Mouse (Mus musculus): ENCODE results near the gene Pla2g3. TPM values are rescaled to one million over a fixed set of nuclear protein-coding genes. Genes with fewer than 3 reads are reported as not detected.

Pla2g3 gene
- polyA plus RNA-seq, 1 experiment from 2014 or later = 0.70 TPM

DNA sequence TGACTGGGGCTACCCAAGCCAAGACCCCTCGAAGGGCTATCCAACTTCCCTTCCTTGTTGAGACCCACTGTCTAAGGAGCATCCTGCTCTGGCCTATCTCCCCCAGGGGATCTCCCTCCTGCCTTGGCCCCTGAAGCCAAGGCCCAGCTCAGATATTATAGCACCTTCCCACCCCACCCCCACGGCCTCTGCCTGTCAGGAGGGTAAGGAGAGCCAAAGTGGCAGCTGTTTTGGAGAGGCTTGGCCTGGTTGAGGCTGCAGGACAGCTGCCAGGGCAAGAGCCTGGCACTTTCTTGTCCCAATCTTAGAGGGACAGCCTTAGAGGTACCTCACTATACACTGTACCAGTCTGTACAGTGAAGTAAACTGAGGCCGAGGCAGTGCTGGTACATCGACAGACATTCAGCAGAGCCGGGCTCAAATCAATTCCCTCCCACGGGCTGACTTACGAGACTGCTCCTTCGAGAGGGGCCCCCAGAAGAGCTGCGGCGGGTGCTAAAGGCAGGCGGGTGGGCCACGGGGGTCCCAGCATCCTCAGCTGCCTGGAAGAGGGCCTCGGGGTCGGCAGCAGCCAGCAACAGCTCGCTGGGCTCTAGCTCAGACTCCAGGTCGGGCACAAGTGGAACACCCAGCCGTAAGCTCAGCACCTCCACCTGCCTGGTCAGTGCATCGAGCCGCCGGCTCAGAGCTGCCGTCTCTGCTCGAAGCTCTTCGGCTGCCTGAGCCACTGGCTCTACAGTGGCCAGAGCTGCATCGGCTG lies 39.1 kb downstream of the Pla2g3 start:
- Histone ChIP-seq H3K4me3 (peak overlapping the region; percentile 19; the same call in 1 of the 2 replicates), H3K9me3 (no peaks in the 10 kb centered on the region), H3K27ac (peak overlapping the region; percentile 72), H3K4me1 (peaks cover 25% of the 10 kb centered on the region), H3K36me3 (peaks cover 99% of the 10 kb centered on the region), H3K27me3 (ENCODE audit: insufficient read depth, poor library complexity, severe bottlenecking) (no peaks in the 10 kb centered on the region)
- DNase-seq (ENCODE audit: low spot score) = no peak
- WGBS = 85% methylated on average over 24 of the region's 24 CpGs

DNA sequence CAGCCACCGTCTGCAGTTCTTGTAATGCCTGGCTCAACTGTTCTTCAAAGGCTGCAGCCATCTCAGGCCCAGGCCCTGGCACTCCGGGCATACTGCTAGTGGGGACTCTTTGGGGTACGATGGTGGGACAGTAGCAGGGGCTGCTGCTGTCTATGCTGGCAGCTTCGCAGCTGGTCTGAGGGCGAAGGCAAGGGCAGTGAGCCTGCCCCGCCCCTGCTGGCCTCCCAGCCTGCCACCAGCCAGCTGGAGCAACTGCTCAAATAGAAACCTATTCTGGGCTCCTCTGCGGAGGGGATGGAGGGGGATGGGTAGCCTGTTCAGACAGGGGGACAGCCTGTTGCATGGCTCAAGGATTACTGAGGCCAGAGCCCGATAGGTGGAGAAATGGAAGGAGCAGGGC lies 39.7 kb downstream of the Pla2g3 start:
- H3K27ac ChIP-seq = peak overlapping the region; percentile 72
- no peak for DNase-seq (ENCODE audit: low spot score)
- peaks cover 99% of the 10 kb centered on the region for H3K36me3 ChIP-seq
- peak overlapping the region; percentile 19; the same call in 1 of the 2 replicates for H3K4me3 ChIP-seq
- 61% methylated on average over 8 of the region's 8 CpGs for WGBS
- H3K9me3 ChIP-seq = no peaks in the 10 kb centered on the region
- no peaks in the 10 kb centered on the region for H3K27me3 ChIP-seq (ENCODE audit: insufficient read depth, poor library complexity, severe bottlenecking)
- peaks cover 25% of the 10 kb centered on the region for H3K4me1 ChIP-seq

DNA sequence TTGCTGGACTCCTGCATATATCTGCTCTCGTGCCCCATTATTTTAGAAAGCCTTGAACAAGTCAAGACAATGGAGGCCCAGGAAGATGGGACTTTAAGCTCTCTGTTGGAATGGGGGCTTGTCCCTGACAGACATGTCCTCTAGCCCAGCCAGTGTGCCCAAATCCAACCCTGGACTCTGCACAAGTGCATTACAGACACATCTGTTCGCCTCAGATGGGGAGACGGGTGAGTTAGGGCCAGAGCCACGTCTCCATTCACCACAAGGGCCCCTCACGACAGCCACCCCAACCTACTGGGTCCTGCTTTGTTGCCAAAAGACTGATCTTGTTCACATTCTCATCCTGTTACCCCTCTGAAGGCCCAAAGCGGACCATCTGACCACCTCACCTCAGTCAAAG lies 40.1 kb downstream of the Pla2g3 start:
- Histone ChIP-seq H3K4me1 (peaks cover 25% of the 10 kb centered on the region), H3K27ac (peak overlapping the region; percentile 72), H3K4me3 (0 out of 2 replicates have a peak overlapping the region, but pooled peaks have one; percentile 19), H3K36me3 (peaks cover 99% of the 10 kb centered on the region), H3K27me3 (ENCODE audit: insufficient read depth, poor library complexity, severe bottlenecking) (no peaks in the 10 kb centered on the region), H3K9me3 (no peaks in the 10 kb centered on the region)
- DNase-seq (ENCODE audit: low spot score) = no peak
- 86% methylated on average over 6 of the region's 6 CpGs for WGBS

DNA sequence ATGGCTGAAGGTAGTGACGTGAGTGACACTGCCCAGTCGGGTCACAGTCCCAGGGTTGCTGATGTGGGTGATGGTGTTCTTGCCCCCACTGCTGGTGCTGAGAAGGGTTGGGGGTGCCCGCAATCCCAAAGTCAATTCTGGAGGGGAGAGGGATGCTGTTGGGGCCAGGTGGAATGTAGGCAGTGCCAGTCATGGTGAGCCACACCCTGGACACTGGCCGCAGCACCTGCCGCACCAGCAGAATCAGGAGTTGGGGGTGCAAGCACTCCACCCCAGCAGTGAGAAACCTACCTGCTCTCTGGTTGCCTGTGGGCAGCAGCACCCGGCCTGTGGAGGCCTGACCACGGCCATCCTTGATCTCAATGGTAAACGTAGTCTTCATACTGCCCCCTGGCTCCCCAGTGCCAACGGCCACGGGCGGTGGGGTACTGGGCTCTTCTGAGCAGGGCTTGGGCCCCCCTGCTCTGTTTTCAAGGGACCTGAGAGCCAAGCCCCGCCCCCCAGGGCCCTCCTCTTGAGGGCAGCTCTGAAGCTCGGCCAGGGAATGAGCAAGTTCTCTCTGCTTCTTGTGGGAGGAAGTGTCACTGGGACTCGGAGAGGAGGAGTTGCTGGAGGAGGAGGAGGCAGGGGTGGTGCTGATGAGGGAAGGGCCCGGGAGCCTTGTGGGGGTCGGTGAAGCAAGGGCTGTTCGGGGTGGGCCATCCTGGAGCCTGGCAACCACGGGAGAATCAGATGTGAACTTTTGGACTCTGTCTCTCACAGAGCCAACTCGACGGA lies 41.6 kb downstream of the Pla2g3 start:
- peaks cover 94% of the 10 kb centered on the region for H3K36me3 ChIP-seq
- no peak overlapping the region for H3K27ac ChIP-seq
- H3K4me1 ChIP-seq = peaks cover 25% of the 10 kb centered on the region
- no peak for DNase-seq (ENCODE audit: low spot score)
- 83% methylated on average over 20 of the region's 20 CpGs for WGBS
- no peaks in the 10 kb centered on the region for H3K27me3 ChIP-seq (ENCODE audit: insufficient read depth, poor library complexity, severe bottlenecking)
- no peak overlapping the region for H3K4me3 ChIP-seq
- no peaks in the 10 kb centered on the region for H3K9me3 ChIP-seq

DNA sequence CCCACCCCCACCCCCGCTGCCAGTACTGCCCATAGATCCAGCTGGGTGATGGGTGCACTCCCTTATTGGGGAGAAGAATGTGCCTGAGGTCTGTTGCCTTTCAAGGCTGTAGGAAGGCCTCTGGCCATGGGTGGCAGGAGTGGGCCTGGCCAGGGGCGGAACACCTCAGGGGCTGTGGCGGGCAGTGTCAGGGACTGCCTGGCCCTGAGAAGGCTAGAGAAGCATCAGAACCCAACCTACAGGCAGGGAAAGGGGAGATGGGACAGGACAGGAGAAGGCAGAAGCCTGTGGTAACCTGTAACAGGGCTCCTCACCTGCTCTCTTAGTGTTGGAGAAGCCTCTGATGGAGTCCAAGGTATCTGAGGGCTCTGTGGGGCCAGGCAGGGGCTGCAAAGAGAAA lies 42.6 kb downstream of the Pla2g3 start:
- WGBS = 91% methylated on average over 3 of the region's 3 CpGs
- Histone ChIP-seq H3K27ac (no peak overlapping the region), H3K9me3 (no peaks in the 10 kb centered on the region), H3K36me3 (peaks cover 83% of the 10 kb centered on the region), H3K4me1 (peaks cover 35% of the 10 kb centered on the region), H3K4me3 (no peak overlapping the region), H3K27me3 (ENCODE audit: insufficient read depth, poor library complexity, severe bottlenecking) (no peaks in the 10 kb centered on the region)
- no peak for DNase-seq (ENCODE audit: low spot score)

DNA sequence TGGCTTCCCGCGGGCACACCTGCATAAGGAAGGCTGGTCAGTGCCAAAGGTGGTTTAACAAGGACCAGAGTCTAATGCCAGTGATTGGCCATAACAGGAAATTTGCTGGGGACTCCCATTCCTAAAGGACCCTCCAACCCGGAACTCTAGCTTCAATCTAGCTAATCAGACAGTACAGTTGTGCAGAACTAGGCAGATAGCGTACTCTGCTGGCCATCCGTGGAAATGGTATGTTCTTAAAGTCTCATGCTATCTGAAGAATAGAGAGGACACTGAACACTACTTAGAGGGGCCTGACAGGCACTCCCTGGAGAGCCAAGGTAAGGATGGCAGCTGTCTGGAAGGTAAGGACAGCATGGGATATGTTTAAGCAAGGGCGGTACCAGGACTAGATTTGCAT lies 43.5 kb downstream of the Pla2g3 start:
- 82% methylated on average over 6 of the region's 6 CpGs for WGBS
- Histone ChIP-seq H3K27me3 (ENCODE audit: insufficient read depth, poor library complexity, severe bottlenecking) (no peaks in the 10 kb centered on the region), H3K9me3 (no peaks in the 10 kb centered on the region), H3K4me1 (peaks cover 39% of the 10 kb centered on the region), H3K4me3 (no peak overlapping the region), H3K27ac (no peak overlapping the region), H3K36me3 (peaks cover 79% of the 10 kb centered on the region)
- no peak for DNase-seq (ENCODE audit: low spot score)

DNA sequence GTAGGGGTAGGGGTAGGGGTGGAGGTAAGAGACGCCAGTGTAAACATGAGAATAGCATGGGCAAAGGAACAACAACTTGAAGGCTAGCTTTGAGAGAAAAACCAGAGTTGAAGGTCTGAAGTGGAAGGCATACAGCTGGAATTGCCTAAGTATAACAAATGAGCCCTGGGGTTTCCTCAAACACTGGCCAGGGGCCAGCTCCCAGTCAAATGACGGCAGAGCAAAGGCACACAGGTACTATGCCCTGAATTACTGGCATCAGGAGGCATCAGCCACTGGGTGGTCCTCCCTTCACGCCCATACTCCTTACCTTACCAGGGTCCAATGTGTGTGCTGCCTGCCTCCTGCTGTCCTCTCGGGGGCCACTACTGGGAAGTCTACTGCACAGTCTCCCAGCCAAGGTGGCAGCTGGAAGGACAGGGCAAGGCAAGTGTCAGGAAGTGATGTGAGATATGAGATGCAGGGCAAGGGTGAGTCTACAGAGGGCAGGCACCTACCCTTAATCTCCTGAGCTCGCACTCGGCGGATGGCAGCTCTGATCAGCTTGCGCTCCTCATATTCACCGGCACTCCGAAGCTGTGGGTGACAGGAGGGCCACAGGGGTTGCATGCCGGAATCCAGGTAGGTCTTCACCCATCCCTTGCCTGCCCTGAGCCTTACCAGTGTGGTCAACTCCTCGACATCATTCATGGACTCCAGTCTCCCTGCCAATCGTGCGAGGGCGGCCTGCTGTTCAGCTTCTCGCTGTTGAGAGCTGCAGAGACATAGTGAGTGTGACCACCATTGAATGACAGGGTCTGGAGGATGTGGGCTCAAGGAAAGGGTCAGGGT lies 44.2 kb downstream of the Pla2g3 start:
- WGBS = 89% methylated on average over 16 of the region's 16 CpGs
- no peak for DNase-seq (ENCODE audit: low spot score)

DNA sequence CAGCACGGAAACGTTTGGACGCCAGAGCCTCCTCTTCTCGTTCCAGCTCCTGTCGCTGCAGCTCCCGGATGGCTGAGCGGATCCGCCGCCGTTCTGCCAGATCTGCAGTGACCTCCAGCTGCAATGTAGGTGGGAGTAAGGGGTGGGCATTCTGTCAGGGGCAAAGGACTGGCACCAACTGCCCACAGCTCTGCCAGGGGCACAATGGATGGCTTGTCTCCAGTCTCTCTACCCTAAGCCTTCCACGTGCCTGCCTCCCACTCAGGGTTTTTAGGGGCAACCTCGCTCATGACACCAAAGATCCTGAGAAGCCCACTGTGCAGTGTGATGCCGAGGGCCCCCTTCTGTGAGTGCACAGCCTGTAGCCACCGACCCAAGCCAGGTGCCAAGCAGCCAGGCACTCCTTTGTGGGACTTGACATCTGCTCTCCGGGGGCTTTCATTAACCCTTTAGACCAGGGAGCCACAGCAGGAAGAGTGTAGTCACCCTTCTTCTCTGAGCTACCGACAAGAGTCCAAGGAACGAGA lies 45.4 kb downstream of the Pla2g3 start:
- Histone ChIP-seq H3K4me1 (peaks cover 39% of the 10 kb centered on the region), H3K27me3 (ENCODE audit: insufficient read depth, poor library complexity, severe bottlenecking) (no peaks in the 10 kb centered on the region), H3K27ac (no peak overlapping the region), H3K36me3 (peaks cover 66% of the 10 kb centered on the region), H3K4me3 (no peak overlapping the region), H3K9me3 (no peaks in the 10 kb centered on the region)
- WGBS = 89% methylated on average over 17 of the region's 17 CpGs
- no peak for DNase-seq (ENCODE audit: low spot score)

More for the DNA sequence above, 44.2 kb downstream of the Pla2g3 start:
- Histone ChIP-seq H3K4me3 (no peak overlapping the region), H3K9me3 (no peaks in the 10 kb centered on the region), H3K27me3 (ENCODE audit: insufficient read depth, poor library complexity, severe bottlenecking) (no peaks in the 10 kb centered on the region), H3K36me3 (peaks cover 78% of the 10 kb centered on the region), H3K27ac (no peak overlapping the region), H3K4me1 (peaks cover 41% of the 10 kb centered on the region)

DNA sequence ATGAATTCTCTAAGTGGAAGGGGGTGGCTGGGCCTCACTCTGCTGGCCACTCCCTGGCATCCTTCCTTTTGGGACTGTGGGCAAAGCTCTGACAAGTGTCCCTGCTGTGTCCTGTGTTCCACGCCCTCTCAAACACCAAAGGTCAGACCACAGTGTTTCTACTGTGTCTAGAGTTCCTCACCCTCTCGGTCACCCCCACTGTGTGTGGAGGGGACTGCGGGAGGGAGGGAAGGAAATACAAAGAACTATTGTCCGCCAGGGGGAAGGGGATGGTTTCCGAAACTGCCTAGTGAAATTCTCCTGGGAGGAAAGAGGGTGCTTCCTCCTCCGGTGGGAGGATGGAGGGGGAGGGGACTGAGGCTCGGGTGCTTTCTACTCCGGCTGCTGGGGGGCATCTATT lies 46.9 kb downstream of the Pla2g3 start:
- Histone ChIP-seq H3K4me1 (peaks cover 49% of the 10 kb centered on the region), H3K27me3 (ENCODE audit: insufficient read depth, poor library complexity, severe bottlenecking) (no peaks in the 10 kb centered on the region), H3K9me3 (no peaks in the 10 kb centered on the region), H3K27ac (peak overlapping the region; percentile 96), H3K36me3 (peaks cover 52% of the 10 kb centered on the region), H3K4me3 (peak overlapping the region; percentile 78)
- no peak for DNase-seq (ENCODE audit: low spot score)
- WGBS = 24% methylated on average over 8 of the region's 8 CpGs

DNA sequence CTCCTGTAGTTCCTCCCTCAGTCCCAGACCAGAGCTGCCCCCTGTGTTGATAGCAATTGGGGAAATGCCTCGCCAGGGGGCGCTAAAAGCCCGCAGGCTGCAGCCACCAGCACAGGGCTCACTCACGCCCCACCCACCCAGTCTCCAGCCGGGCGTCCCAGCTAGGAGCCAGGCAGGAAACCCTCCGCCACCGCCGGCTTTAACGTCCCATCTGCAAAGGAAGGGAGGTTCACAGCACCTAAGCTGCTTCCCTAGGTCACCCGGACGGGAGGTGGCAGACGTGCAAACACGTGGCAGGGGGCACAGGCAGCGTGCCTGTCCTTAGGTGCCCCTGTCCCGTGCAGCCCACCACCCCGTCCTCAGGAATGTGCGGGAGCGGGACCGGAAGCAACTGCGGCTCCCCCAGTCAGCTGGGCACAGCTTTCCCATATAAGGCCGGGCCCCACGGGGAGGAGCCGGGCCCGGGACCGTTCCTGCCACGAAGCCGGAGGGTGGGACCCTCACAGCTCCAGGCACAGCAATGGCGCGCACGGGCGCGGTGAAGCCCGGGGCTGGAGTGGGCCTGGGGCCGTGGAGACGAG lies 47.4 kb downstream of the Pla2g3 start:
- 0% methylated on average over 36 of the region's 36 CpGs for WGBS
- H3K27me3 ChIP-seq (ENCODE audit: insufficient read depth, poor library complexity, severe bottlenecking) = no peaks in the 10 kb centered on the region
- peaks cover 46% of the 10 kb centered on the region for H3K36me3 ChIP-seq

DNA sequence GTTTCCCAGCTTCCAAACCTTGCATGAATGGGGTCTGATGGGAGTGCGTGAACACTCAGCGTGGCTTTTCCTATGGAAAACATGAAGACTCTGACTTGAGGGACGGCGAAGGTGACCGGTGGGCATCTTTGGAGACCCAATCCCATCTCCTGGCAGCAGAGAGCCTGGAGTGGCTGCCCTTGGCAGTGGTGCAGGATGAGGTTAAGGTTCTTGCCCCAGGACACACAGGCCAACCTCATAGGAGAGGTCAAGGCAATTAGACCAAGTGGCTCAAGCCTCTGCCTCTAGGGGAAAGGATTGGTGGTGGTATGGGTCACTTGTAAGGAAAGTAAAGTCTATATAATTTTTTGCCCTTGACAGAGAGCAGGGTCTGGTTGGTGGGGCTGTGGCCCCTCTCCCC lies 48.0 kb downstream of the Pla2g3 start:
- H3K9me3 ChIP-seq = no peaks in the 10 kb centered on the region
- H3K27me3 ChIP-seq (ENCODE audit: insufficient read depth, poor library complexity, severe bottlenecking) = no peaks in the 10 kb centered on the region
- peaks cover 44% of the 10 kb centered on the region for H3K4me1 ChIP-seq
- H3K27ac ChIP-seq = peak overlapping the region; percentile 96
- DNase-seq (ENCODE audit: low spot score) = no peak
- H3K4me3 ChIP-seq = peak overlapping the region; percentile 78
- H3K36me3 ChIP-seq = peaks cover 40% of the 10 kb centered on the region
- WGBS = 47% methylated on average over 5 of the region's 5 CpGs

More for the DNA sequence above, 47.4 kb downstream of the Pla2g3 start:
- Histone ChIP-seq H3K4me3 (peak overlapping the region; percentile 78), H3K27ac (peak overlapping the region; percentile 96), H3K9me3 (no peaks in the 10 kb centered on the region), H3K4me1 (peaks cover 49% of the 10 kb centered on the region)
- DNase-seq (ENCODE audit: low spot score) = peak; percentile 96

DNA sequence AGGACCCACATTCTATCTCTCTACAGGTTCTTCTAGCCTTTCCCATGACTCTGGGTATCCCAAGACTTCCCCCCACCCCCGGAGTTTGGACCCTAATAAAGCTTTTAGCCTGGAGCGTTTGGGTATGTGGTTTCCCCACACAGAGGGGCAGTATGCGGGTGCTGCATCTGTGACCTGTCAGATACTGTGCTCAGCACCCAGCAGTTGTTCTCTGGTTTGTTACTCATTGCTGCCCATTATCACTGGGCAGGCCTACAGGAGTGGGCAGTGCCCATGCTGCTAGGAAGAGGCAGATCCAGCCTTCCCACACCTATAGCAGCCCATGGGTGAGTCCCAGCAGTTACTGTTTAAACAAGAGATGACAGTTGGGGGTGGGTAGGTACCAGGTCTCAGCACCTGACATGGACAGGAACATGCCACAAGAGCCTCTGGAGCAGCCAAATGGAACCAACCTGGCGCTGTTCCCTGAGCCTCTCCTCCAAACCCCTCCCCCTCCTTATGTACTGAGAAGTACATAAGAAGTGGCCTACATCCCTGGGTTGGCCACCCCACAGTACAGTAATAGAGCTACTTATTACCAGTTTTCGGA lies 48.8 kb downstream of the Pla2g3 start:
- Histone ChIP-seq H3K9me3 (no peaks in the 10 kb centered on the region), H3K27me3 (ENCODE audit: insufficient read depth, poor library complexity, severe bottlenecking) (no peaks in the 10 kb centered on the region), H3K4me1 (peaks cover 44% of the 10 kb centered on the region), H3K36me3 (peaks cover 33% of the 10 kb centered on the region), H3K4me3 (peak overlapping the region; percentile 78), H3K27ac (peak overlapping the region; percentile 96)
- 87% methylated on average over 5 of the region's 5 CpGs for WGBS
- DNase-seq (ENCODE audit: low spot score) = no peak
